Mouse (Mus musculus): ENCODE data around the gene 7530416G11Rik. TPM values are rescaled to one million over a fixed set of nuclear protein-coding genes. Genes with fewer than 3 reads are reported as not detected.

7530416G11Rik gene
- polyA plus RNA-seq, 1 experiment from 2014 or later = not detected

DNA sequence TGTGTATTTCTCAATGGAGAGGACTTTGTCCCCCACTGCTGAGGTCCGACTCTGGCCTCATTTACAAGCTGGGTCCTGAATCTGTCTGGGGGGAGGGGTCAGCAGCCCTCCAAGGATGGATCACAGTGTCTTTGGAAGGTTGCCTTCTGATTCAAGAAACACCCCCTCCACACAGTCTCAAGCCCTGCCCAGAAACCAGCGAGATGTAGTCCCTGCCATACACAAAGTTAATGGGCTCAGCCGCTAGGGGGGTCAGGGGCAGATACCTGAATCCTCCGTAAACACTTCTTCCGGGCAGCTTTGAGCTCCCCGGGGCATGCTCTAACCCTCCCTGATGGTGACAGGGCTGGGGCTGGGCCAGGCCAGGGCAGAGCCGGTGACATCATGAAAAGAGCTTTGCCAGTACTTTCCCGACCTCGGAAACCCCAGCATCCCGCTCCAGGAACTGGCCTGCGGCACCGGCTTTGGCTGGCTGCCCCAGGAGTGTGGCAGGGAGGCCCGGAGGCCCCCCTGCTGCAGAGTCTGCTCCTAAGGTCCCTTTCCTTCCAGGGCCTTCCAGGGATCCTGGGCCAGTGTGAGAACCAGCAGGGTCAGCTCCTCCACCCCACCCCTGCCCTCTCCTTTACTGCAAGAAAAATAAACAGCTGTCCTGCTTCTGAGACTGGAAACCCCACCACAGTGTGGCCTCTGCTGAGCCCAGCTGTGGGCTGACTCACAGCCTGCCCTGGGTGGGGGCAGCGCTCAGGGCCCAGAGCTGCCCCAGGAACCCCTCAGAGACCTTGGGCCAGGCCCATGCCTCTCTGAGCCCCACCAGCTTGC is 20.4 kb upstream of the 7530416G11Rik start:
- WGBS = 13% methylated on average over 14 of the region's 14 CpGs
- Histone ChIP-seq H3K4me1 (replicated peaks; ENCODE audit: control insufficient read depth, insufficient read depth, low read length) (peaks cover 3% of the 10 kb centered on the region; the same call in 1 of the 2 replicates), H3K4me3 (replicated peaks; ENCODE audit: low read length) (no peak overlapping the region), H3K27ac (no peak overlapping the region), H3K4me2 (replicated peaks) (no peak overlapping the region), H3K9me3 (ENCODE audit: control insufficient read depth, low read length) (no peaks in the 10 kb centered on the region), H3K36me3 (replicated peaks; ENCODE audit: control insufficient read depth, insufficient read depth) (no peaks in the 10 kb centered on the region), H3K27me3 (ENCODE audit: control insufficient read depth, insufficient read depth, low read length) (no peaks in the 10 kb centered on the region), H3K9ac (no peak overlapping the region)
- DNase-seq (ENCODE audit: low spot score) (no peak), ATAC-seq (ENCODE audit: low FRiP score) (peak; percentile 55; the same call in 1 of the 2 replicates)

DNA sequence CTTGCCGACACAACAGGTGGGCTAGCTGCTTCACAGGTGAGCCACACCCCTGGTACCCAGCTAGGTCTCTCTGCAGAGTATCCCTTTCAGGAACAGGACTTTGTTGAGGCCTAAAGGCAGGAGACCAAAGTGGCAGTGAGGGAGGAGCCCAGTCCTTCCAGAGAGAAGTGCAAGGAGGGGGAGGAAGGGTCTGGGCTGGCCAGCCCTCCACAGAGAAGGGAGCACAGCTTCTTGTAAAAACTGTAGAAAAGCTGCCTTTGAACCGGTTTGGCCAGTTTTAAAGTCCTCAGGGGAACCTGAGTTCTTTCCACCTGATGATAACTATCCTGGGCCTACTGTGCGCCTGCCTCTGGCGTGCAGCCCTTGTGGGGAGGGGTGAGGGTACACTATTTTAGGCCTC is 16.4 kb upstream of the 7530416G11Rik start:
- no peak overlapping the region for H3K4me3 ChIP-seq (replicated peaks; ENCODE audit: low read length)
- no peak overlapping the region for H3K4me2 ChIP-seq (replicated peaks)
- no peak for ATAC-seq (ENCODE audit: low FRiP score)
- 71% methylated on average over 4 of the region's 4 CpGs for WGBS
- H3K27me3 ChIP-seq (ENCODE audit: control insufficient read depth, insufficient read depth, low read length) = no peaks in the 10 kb centered on the region
- H3K9me3 ChIP-seq (ENCODE audit: control insufficient read depth, low read length) = no peaks in the 10 kb centered on the region
- no peak for DNase-seq (ENCODE audit: low spot score)
- no peak overlapping the region for H3K27ac ChIP-seq
- H3K9ac ChIP-seq = no peak overlapping the region
- no peaks in the 10 kb centered on the region for H3K36me3 ChIP-seq (replicated peaks; ENCODE audit: control insufficient read depth, insufficient read depth)
- peaks cover 3% of the 10 kb centered on the region; the same call in 1 of the 2 replicates for H3K4me1 ChIP-seq (replicated peaks; ENCODE audit: control insufficient read depth, insufficient read depth, low read length)

DNA sequence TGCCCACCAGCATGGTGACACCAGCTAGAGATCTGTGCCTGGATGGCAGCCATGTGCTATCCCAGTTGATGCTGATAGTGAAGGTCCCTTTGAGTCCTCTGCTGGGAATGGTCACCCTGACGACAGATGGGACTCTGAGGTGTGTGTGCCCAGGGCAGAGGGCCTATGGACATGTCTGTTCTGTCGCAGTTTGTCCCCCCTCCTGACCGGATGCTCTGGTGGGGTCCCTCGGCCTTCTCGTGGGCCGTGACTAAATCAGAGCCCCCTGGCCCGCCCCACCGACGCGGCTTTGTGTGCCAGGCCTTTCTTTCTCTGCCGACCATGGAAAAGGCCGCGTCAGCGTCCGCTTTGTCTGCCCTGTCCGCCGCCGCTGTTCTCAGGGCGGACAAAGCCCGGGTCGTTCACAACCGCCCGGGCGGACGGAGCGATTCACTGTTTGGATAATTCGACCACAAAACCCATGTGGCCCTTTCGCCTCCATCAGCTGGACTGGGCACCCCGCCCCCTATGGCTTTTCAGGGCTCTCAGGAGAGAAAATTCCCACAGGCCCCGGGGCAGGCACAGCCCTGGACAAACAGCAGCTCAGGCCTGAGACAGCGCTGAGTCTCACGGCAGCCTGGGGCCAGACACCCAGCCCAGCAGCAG is 4.5 kb upstream of the 7530416G11Rik start:
- H3K9ac ChIP-seq = peak overlapping the region; percentile 46

DNA sequence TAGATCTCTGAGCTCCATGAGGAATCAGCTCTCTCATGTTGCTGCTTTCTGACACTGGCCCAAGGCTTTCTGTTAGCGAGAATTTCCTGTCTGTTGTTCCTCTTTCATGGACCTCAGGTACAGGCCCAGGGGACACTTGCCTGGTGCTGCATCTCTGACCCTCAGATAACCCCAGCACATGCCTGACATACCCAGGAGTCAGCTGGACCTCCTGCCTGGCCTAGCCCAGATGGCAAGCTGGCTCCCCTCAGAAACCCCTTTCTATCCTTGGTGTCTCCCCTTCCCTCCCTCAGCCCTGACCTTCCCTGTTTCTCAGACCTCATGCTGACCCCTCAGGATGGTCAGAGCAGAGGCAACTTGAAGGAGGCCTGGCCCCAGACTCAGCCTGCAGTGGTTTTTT is 3.7 kb upstream of the 7530416G11Rik start:
- H3K4me3 ChIP-seq (replicated peaks; ENCODE audit: low read length) = no peak overlapping the region
- no peak overlapping the region for H3K4me2 ChIP-seq (replicated peaks)
- H3K4me1 ChIP-seq (replicated peaks; ENCODE audit: control insufficient read depth, insufficient read depth, low read length) = peaks cover 9% of the 10 kb centered on the region
- DNase-seq (ENCODE audit: low spot score) (no peak), ATAC-seq (ENCODE audit: low FRiP score) (no peak)
- no peaks in the 10 kb centered on the region for H3K9me3 ChIP-seq (ENCODE audit: control insufficient read depth, low read length)
- no peaks in the 10 kb centered on the region for H3K27me3 ChIP-seq (ENCODE audit: control insufficient read depth, insufficient read depth, low read length)
- H3K27ac ChIP-seq = no peak overlapping the region
- H3K36me3 ChIP-seq (replicated peaks; ENCODE audit: control insufficient read depth, insufficient read depth) = no peaks in the 10 kb centered on the region
- 76% methylated on average over 1 of the region's 1 CpGs for WGBS
- no peak overlapping the region for H3K9ac ChIP-seq

More for the DNA sequence above, 4.5 kb upstream of the 7530416G11Rik start:
- Histone ChIP-seq H3K4me2 (replicated peaks) (0 out of 2 replicates have a peak overlapping the region, but pooled peaks have one; percentile 6), H3K36me3 (replicated peaks; ENCODE audit: control insufficient read depth, insufficient read depth) (no peaks in the 10 kb centered on the region), H3K27ac (peak overlapping the region; percentile 58), H3K27me3 (ENCODE audit: control insufficient read depth, insufficient read depth, low read length) (no peaks in the 10 kb centered on the region), H3K9me3 (ENCODE audit: control insufficient read depth, low read length) (no peaks in the 10 kb centered on the region), H3K4me3 (replicated peaks; ENCODE audit: low read length) (no peak overlapping the region), H3K4me1 (replicated peaks; ENCODE audit: control insufficient read depth, insufficient read depth, low read length) (peaks cover 9% of the 10 kb centered on the region)
- ATAC-seq (ENCODE audit: low FRiP score) (no peak; the same call in 1 of the 2 replicates), DNase-seq (ENCODE audit: low spot score) (peak; percentile 42)
- 19% methylated on average over 32 of the region's 32 CpGs for WGBS

DNA sequence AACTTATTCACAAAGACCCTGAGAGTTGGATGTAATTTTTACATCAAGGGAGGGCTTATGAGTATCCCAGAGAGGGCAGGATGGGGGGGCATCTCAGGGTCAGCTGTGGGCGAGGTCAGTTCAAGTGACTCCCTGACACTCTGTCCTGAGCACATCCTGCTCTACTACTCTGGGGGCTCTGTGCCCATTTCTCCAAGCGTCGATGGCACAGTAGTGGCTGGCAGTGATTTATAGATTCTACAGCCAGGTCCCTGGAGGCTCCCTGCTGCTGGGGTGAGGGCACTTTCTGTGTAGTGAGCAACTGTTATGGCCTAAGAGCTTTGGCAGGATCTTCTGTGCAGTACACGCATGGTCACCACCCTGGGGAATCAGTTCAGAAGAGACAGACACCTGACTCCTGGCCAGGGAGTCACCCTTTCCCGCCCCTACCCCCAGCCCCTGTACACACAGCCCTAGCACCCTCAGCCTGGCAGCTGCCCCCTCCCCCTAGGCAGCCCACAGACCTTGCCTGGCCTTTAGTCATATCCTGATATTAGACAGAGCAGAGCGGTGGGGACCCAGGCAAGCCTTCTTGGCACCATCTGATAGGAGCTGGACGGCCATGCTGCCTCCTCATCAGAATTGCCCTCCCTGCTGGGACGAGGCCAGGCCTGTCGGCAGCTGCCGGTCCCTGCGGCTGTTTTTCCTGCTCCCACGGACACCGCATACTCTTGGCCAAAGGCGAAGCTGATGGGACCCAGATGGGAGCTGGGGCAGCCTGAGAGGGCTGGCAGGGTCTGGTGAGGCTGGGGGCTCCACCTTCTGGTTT is 2.3 kb upstream of the 7530416G11Rik start:
- DNase-seq (ENCODE audit: low spot score) = peak; percentile 36
- peak; percentile 61 for ATAC-seq (ENCODE audit: low FRiP score)

DNA sequence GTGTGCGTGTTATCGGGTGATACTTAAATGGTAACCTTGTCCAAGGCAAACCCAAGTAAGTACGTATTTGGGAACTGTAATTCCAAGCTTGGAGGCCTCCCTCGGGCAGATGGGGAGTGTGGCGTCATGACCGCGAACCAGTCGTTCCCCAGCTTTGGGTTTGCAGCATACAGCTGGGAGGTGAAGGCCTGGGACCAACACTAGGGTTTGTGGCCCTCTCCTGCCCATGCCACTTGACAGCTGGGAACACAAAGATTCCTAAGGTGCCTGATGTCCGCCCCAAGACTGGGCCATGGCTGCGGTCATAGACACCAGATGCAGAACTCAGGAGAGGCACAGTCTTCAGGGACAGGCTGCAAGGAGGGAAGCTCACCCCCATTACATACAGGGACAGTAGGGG is 2.8 kb downstream of the 7530416G11Rik start:
- no peak overlapping the region for H3K9ac ChIP-seq
- no peak overlapping the region for H3K4me2 ChIP-seq (replicated peaks)
- ATAC-seq (ENCODE audit: low FRiP score) (no peak), DNase-seq (ENCODE audit: low spot score) (no peak)
- no peak overlapping the region for H3K27ac ChIP-seq
- no peaks in the 10 kb centered on the region for H3K36me3 ChIP-seq (replicated peaks; ENCODE audit: control insufficient read depth, insufficient read depth)
- no peaks in the 10 kb centered on the region for H3K27me3 ChIP-seq (ENCODE audit: control insufficient read depth, insufficient read depth, low read length)
- no peaks in the 10 kb centered on the region for H3K9me3 ChIP-seq (ENCODE audit: control insufficient read depth, low read length)
- no peaks in the 10 kb centered on the region for H3K4me1 ChIP-seq (replicated peaks; ENCODE audit: control insufficient read depth, insufficient read depth, low read length)
- no peak overlapping the region for H3K4me3 ChIP-seq (replicated peaks; ENCODE audit: low read length)
- 85% methylated on average over 10 of the region's 10 CpGs for WGBS

More for the DNA sequence above, 2.3 kb upstream of the 7530416G11Rik start:
- no peak overlapping the region for H3K4me3 ChIP-seq (replicated peaks; ENCODE audit: low read length)
- no peaks in the 10 kb centered on the region for H3K36me3 ChIP-seq (replicated peaks; ENCODE audit: control insufficient read depth, insufficient read depth)
- H3K27ac ChIP-seq = no peak overlapping the region
- H3K9me3 ChIP-seq (ENCODE audit: control insufficient read depth, low read length) = no peaks in the 10 kb centered on the region
- no peak overlapping the region for H3K4me2 ChIP-seq (replicated peaks)
- peaks cover 9% of the 10 kb centered on the region for H3K4me1 ChIP-seq (replicated peaks; ENCODE audit: control insufficient read depth, insufficient read depth, low read length)
- no peaks in the 10 kb centered on the region for H3K27me3 ChIP-seq (ENCODE audit: control insufficient read depth, insufficient read depth, low read length)
- no peak overlapping the region; the same call in 1 of the 2 replicates for H3K9ac ChIP-seq
- 32% methylated on average over 14 of the region's 14 CpGs for WGBS

DNA sequence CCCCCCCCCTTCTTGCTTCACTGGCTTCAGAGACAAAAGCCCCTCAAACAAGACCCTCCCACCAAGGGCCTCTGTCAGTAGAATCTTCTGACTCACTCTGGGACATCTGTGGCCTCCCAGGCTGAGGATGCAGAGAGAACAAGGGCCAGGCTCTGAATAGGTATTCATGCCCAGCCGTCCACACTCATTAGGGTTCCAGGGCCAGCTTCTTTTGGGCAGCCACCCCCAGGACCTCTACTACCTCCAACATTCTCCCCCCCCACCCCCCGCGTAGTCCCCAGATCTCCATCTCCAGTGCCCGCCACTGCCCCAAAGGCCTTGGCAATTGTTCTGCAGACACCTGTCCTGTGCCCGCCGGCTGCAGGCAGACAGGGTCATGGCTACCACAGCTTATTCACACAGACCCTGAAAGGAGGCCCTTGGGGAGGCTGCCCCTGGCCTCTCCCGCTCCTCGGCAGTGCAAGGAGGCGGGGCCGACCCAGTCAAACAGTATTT is 5.0 kb downstream of the 7530416G11Rik start:
- H3K27ac ChIP-seq = no peak overlapping the region
- H3K27me3 ChIP-seq (ENCODE audit: control insufficient read depth, insufficient read depth, low read length) = no peaks in the 10 kb centered on the region
- 17% methylated on average over 10 of the region's 10 CpGs for WGBS
- no peak overlapping the region for H3K9ac ChIP-seq
- DNase-seq (ENCODE audit: low spot score) = no peak
- no peaks in the 10 kb centered on the region for H3K9me3 ChIP-seq (ENCODE audit: control insufficient read depth, low read length)
- no peaks in the 10 kb centered on the region for H3K36me3 ChIP-seq (replicated peaks; ENCODE audit: control insufficient read depth, insufficient read depth)
- no peak overlapping the region for H3K4me3 ChIP-seq (replicated peaks; ENCODE audit: low read length)
- H3K4me1 ChIP-seq (replicated peaks; ENCODE audit: control insufficient read depth, insufficient read depth, low read length) = peaks cover 11% of the 10 kb centered on the region
- H3K4me2 ChIP-seq (replicated peaks) = no peak overlapping the region
- ATAC-seq (ENCODE audit: low FRiP score) = peak; percentile 61; the same call in 1 of the 2 replicates

DNA sequence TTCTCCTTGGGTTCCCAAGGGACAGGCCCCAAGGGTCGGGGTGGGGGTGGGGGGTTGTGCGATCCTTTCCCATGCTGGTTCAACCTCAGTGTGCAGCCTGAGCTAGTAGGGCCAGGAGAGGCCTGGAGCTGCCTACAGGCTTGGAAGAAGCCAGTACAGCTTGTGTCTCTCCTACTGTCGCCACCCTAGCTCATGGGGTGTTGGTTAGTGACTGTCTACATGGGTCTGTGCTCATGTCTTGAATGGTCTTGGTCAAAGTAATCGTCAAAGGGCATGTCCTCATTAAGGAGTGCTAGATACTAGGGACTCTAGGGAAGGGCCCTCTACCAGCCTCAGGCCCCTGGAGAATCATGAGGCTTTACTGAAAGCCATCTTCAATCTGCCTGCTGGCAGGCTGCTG is 5.5 kb downstream of the 7530416G11Rik start:
- Histone ChIP-seq H3K27ac (no peak overlapping the region), H3K4me2 (replicated peaks) (no peak overlapping the region), H3K9ac (no peak overlapping the region), H3K27me3 (ENCODE audit: control insufficient read depth, insufficient read depth, low read length) (no peaks in the 10 kb centered on the region), H3K9me3 (ENCODE audit: control insufficient read depth, low read length) (no peaks in the 10 kb centered on the region), H3K4me3 (replicated peaks; ENCODE audit: low read length) (no peak overlapping the region), H3K36me3 (replicated peaks; ENCODE audit: control insufficient read depth, insufficient read depth) (no peaks in the 10 kb centered on the region), H3K4me1 (replicated peaks; ENCODE audit: control insufficient read depth, insufficient read depth, low read length) (peaks cover 11% of the 10 kb centered on the region)
- 68% methylated on average over 4 of the region's 4 CpGs for WGBS
- ATAC-seq (ENCODE audit: low FRiP score) = 0 out of 2 replicates have a peak, but pooled peaks have one; percentile 2
- DNase-seq (ENCODE audit: low spot score) = no peak

All from hindbrain, embryonic 14.5 days (tissue).